Mouse (Mus musculus) layer of hippocampus, adult 2 months (tissue): ENCODE measurements at regions not wholly inside any gene's neighbourhood (a gene's known extent, or its start where the extent isn't known, plus 50 kb on each side); places are given as distances from the start of the nearest gene placed in this dataset.

ENCODE experiments used
- DNase-seq, 2 experiments: peaks; one replicate each; pipeline ENCODE4 v3.0.0; 2022; ENCODE audit warnings: low spot score in 2 of 2
- H3K27ac ChIP-seq: fragments of 200-600 bp; 2 replicates; pipeline ENCODE4 v1.8.1; 2022
- H3K4me3 ChIP-seq: fragments of 200-600 bp; 2 replicates; pipeline ENCODE4 v1.8.1; 2022; ENCODE audit warnings: mild to moderate bottlenecking
- CTCF ChIP-seq: fragments of 200-600 bp; conservative IDR thresholded peaks from 2 replicates; pipeline ENCODE4 v1.8.1; 2022; ENCODE audit warnings: antibody characterized with exemption, mild to moderate bottlenecking, moderate library complexity

DNA sequence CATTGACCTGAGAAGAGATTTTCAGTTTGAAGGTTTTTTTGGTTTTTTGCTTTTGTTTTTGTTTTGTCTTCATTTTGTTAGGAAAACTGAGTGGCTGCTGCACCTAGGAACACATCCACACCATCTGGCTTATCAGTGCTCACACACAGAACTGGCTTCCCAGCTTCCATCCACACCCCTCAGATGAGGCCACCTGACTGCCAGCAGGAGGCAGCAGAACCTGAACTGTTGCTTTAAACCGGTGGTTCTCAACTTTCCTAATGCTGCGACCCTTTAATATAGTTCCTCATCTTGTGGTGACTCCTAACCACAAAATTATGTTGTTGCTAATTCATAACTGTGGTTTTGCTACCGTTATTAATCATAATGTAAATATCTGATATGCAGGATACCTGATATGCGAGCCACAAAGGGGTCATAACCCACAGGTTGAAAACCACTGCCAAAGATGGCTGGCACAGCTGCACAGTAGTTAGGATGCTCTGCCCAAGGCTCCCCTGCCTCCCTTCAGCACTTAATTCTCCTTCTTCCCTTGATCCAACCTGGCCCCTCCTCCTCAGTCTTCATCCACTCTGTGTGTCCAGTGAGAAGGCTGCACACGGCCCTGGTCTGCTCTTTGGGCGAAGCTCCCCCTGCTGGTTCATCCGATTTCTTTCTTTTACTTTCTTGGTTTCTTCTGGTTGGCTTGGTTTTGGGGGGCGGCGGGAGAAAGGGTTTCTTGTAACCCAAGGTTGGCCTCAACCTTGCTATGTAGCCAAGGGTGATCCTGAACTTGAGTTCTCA is 126.5 kb downstream of the Il20rb start:
- peak in 1 of 2 experiments; percentile 23 for DNase-seq
- Histone ChIP-seq H3K27ac (no peak overlapping the region), H3K4me3 (no peak overlapping the region)
- TF ChIP-seq CTCF = peak; percentile 63

DNA sequence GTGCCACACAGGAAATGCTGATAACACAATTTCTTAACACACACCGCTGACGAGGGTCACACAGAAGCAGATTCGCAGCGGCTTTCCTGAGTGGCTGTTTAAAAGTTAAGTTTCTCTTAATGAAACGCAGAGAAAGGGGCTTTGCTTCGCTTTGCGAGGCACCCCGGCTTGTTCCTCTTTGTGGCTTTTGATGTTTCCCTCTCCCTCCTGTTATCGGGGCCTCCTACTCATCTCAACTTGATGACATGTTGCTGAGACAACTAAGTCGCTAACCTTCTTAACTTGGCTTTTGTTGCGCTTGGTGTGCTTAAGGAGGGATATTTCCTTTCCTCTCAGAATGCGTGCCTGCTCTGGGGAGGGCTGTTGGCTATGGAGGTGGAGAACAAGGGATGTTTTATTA is 129.0 kb downstream of the Il20rb start:
- no peak overlapping the region for H3K4me3 ChIP-seq
- H3K27ac ChIP-seq = no peak overlapping the region
- DNase-seq = no peak
- no peak for TF ChIP-seq CTCF

DNA sequence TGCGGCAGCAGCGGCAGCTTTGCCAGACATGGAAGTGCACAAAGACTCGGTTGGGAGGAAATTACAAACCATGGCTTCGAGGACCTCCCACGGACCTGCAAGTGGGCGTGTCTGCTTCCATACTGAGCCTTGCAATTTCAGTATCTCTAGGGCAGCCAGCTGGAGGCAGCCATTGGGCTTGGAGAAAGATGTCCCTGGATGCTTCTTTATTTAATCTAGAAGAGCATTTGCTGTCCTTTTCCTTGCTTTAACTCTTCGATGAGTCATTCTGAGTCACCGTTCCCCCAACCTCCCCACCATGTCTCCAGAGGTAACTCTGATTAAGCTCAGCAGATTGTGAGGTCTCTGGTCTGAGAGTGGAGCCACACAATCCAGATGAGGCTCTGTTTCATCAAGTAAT is 145.8 kb downstream of the Il20rb start:
- no peak for TF ChIP-seq CTCF
- Histone ChIP-seq H3K4me3 (no peak overlapping the region), H3K27ac (no peak overlapping the region)
- DNase-seq = no peak

DNA sequence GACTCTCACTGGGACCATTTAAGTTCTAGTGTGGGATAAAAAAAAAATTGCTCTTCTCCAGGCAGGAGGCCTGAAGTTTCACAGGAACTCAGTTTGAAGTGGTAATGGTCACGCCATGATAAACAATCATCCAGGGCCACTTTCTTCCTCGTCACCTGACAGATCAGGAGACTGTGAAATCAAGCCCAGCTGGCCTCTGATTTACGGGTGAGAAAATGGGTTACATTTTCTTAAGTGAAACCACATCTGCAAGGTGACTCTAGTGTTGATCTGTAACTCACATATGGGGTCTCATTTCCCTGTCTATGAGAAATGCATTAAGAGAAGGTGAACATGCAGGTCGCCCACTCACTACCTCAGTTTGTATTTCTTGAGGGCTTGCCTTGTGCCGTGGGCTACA is 178.8 kb downstream of the Il20rb start:
- Histone ChIP-seq H3K4me3 (no peak overlapping the region), H3K27ac (no peak overlapping the region)
- TF ChIP-seq CTCF = no peak
- no peak for DNase-seq

DNA sequence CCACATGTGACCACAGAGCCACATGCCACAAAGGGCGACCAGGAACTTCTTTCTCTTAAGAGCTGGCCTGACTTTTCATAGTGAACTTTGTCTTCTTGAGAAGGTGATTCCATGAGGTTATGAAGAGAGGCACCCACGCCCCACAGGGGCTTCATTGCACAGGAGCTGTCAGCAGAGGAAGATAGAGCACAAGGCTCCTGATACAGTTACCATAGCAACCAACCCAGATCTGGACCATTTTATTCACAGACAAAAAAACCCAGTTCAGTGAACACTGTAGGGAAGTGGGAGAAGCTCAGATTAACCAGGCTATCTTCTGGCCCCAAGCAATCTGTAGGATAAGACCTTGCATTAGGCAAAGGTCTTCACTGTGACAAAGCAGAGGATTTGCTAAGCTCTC is 179.2 kb downstream of the Il20rb start:
- Histone ChIP-seq H3K4me3 (no peak overlapping the region), H3K27ac (no peak overlapping the region)
- TF ChIP-seq CTCF = no peak
- DNase-seq = peak in 1 of 2 experiments; percentile 41

GRCm38 (mm10) chr9:100303762-100304161 is 182.8 kb downstream of the Il20rb start:
- Histone ChIP-seq H3K27ac (no peak overlapping the region), H3K4me3 (no peak overlapping the region)
- DNase-seq = no peak
- TF ChIP-seq CTCF = no peak

GRCm38 (mm10) chr9:100301613-100302012 is 185.0 kb downstream of the Il20rb start:
- Histone ChIP-seq H3K27ac (no peak overlapping the region), H3K4me3 (no peak overlapping the region)
- TF ChIP-seq CTCF = peak; percentile 86
- DNase-seq = peak in 1 of 2 experiments; percentile 30

- Histone ChIP-seq H3K27ac (no peak overlapping the region), H3K4me3 (no peak overlapping the region)
- no peak for DNase-seq
- no peak for TF ChIP-seq CTCF
Observed at GRCm38 (mm10) chr9:100277361-100277760, 209.2 kb downstream of the Il20rb start.

DNA sequence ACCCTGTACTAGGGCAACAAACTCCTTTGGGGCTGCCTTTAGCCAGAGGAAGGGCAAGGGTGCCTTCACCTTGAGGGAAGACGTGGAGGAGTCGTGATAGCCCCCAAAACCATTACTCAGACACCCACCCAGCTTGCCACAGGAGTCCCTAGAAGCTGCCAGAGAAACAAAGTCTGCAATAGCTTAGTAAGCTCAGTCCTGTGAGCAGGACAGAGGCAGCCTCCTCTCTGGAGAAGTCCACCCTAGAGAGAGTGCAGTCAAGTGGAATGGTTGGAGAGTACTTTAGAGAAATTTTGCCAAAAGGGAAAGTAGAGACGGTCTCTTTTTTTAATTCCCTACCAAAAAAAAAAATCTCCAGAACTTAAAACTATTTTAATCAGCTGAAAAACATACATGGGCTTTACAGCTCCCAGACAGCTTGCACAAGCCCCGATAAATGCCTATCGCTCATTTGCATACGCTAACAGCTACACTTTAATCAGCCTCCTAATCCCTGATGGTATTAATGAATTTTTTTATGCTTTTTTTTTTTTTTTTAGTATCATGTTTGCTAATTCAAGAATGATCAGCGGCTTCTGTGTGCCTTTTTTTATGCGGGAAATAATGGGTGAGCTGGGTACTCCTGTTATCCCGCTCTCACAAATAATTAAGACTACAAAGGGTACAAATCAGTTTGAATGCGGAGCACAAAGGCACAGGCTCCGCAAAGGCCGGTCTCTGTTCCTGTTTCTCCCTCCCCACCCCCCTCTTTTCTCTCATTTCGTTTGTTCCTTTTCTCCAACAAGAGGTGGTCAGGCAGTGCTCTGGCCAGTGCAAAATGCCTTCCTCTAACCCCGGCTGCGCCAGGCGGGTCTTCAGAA is 219.8 kb downstream of the Il20rb start:
- H3K27ac ChIP-seq = no peak overlapping the region
- TF ChIP-seq CTCF = no peak
- H3K4me3 ChIP-seq = no peak overlapping the region
- DNase-seq = no peak

DNA sequence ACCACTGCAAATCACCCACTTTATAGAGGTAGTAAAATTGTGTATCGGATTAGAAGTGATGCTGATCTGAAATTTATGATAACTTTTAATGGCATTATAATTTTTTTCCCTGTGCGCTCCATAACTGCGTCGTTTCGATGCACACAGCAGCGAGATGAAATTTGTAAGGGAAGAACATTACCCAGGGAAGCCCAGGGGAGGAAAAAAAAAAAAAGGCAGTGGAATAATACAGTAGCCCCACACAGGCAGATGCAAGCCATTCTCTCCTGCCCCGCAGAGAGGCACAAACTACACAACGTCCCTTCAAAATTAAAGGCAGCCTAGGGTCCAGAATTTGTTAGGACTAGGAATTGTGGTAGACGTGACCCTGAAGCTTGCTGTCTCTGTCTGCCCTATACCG is 234.2 kb downstream of the Il20rb start:
- no peak overlapping the region for H3K27ac ChIP-seq
- DNase-seq = no peak
- no peak overlapping the region for H3K4me3 ChIP-seq
- TF ChIP-seq CTCF = no peak
